In genomic region chr2:27835758-27836460, GRCm38 (mm10) we compare ENCODE assay signal across 8 mouse cellular contexts. TPM values are rescaled to one million over a fixed set of nuclear protein-coding genes. Genes with fewer than 3 reads are reported as not detected.
DNase-seq lines count a peak whose midpoint lies in the region; ATAC-seq and TF ChIP-seq lines count a peak whose summit lies in the region.

No protein-coding gene starts in this region.

- H3K9ac ChIP-seq in kidney, postnatal 0 days (ENCODE audit: low read depth, low read length) = no peak overlapping the region
- no peak overlapping the region for H3K9ac ChIP-seq in intestine, embryonic 14.5 days (ENCODE audit: low read length)

- 0 out of 2 replicates have a peak overlapping the region, but pooled peaks have one; percentile 3 for H3K27ac ChIP-seq in kidney, postnatal 0 days
- H3K27ac ChIP-seq in embryonic fibroblast, embryonic 13.5 days (ENCODE audit: insufficient read depth, low read length) = peak overlapping the region; percentile 97
- H3K27ac ChIP-seq in intestine, embryonic 14.5 days (ENCODE audit: low read depth) = peak overlapping the region; percentile 96

- no peaks in the 10 kb centered on the region for H3K36me3 ChIP-seq in kidney, postnatal 0 days (ENCODE audit: insufficient read depth, low read length)
- H3K36me3 ChIP-seq in intestine, embryonic 14.5 days (ENCODE audit: control insufficient read depth, insufficient read depth, low read length) = no peaks in the 10 kb centered on the region

- no peak overlapping the region for H3K4me2 ChIP-seq in kidney, postnatal 0 days (ENCODE audit: low read length)
- no peak overlapping the region for H3K4me2 ChIP-seq in intestine, embryonic 14.5 days (ENCODE audit: low read length)

- H3K9me3 ChIP-seq in kidney, postnatal 0 days (replicated peaks; ENCODE audit: low read length) = no peaks in the 10 kb centered on the region
- no peaks in the 10 kb centered on the region for H3K9me3 ChIP-seq in intestine, embryonic 14.5 days (ENCODE audit: control insufficient read depth, low read length)

- H3K4me3 ChIP-seq in kidney, postnatal 0 days (replicated peaks; ENCODE audit: low read depth, low read length) = no peak overlapping the region
- no peak overlapping the region for H3K4me3 ChIP-seq in embryonic fibroblast, embryonic 13.5 days (ENCODE audit: insufficient read depth, low read length)
- H3K4me3 ChIP-seq in intestine, embryonic 14.5 days (ENCODE audit: low read depth, low read length) = no peak overlapping the region

- 45% methylated on average over 10 of the region's 10 CpGs for WGBS in kidney, postnatal 0 days
- WGBS in intestine, embryonic 14.5 days = 21% methylated on average over 10 of the region's 10 CpGs

- TF ChIP-seq CTCF in kidney, postnatal 0 days (IDR thresholded peaks at IDR 0.05; ENCODE audit: low read depth) = no peak
- no peak for TF ChIP-seq CTCF in embryonic fibroblast, embryonic 13.5 days (IDR thresholded peaks at IDR 0.05; ENCODE audit: borderline replicate concordance, insufficient read depth, low read length)

- ATAC-seq in kidney, postnatal 0 days (replicated peaks; ENCODE audit: low FRiP score, low read depth) = no peak
- peak; percentile 87 for ATAC-seq in intestine, embryonic 14.5 days (replicated peaks; ENCODE audit: low FRiP score, low TSS enrichment, low read depth)

- H3K4me1 ChIP-seq in kidney, postnatal 0 days (replicated peaks; ENCODE audit: insufficient read depth, low read length) = no peaks in the 10 kb centered on the region
- H3K4me1 ChIP-seq in embryonic fibroblast, embryonic 13.5 days (ENCODE audit: control insufficient read depth, insufficient read depth, low read length) = peaks cover 26% of the 10 kb centered on the region
- peaks cover 19% of the 10 kb centered on the region for H3K4me1 ChIP-seq in intestine, embryonic 14.5 days (replicated peaks; ENCODE audit: control insufficient read depth, insufficient read depth, low read length)

- peak; percentile 50 for DNase-seq in kidney, postnatal 0 days (ENCODE audit: low spot score)
- no peak for DNase-seq in kidney, adult 18-20 months
- peak; percentile 68 for DNase-seq in intestine, embryonic 14.5 days (ENCODE audit: low spot score)
- DNase-seq in mesoderm, embryonic 11.5 days (ENCODE audit: low read depth, low spot score) = peak; percentile 63
- DNase-seq in telencephalon, adult 2 months (ENCODE audit: low read depth, low spot score) = peak; percentile 38
- DNase-seq in cerebellum, adult 11 months = no peak
- no peak for DNase-seq in c-Kit-positive CD71-positive TER-119-positive erythroid progenitor cells, embryonic 14.5 days (ENCODE audit: low spot score)

- no peaks in the 10 kb centered on the region for H3K27me3 ChIP-seq in kidney, postnatal 0 days (ENCODE audit: insufficient read depth, low read length)
- H3K27me3 ChIP-seq in intestine, embryonic 14.5 days (replicated peaks; ENCODE audit: control insufficient read depth, insufficient read depth, low read length) = no peaks in the 10 kb centered on the region

- TF ChIP-seq POLR2A in embryonic fibroblast, embryonic 13.5 days (IDR thresholded peaks at IDR 0.05; ENCODE audit: low read depth, low read length) = peak; percentile 43; the same call in 1 of the 2 replicates

RNA-seq across cellular contexts. Expression of gene Col5a1, which starts 50.3 kb away (rescaled TPM):
- polyA plus RNA-seq in kidney, postnatal 0 days (2015; fragmentation: Nextera tagmentation; extraction: Ambion mirVana) = 33.2 and 36.5 TPM in 2 replicates
- 997 and 1,013 TPM in 2 replicates for polyA plus RNA-seq in embryonic fibroblast, embryonic 13.5 days (2011; ENCODE audit: insufficient read length, low read depth, missing spikeins)
- 118 and 124 TPM in 2 replicates for polyA plus RNA-seq in intestine, embryonic 14.5 days (2014; fragmentation: Nextera tagmentation; extraction: Ambion mirVana)

Comparison
In these comparisons a context has a peak if more than half of its experiments do, and no peak if none do; other contexts are left out.
1. DNase-seq: peak in kidney, postnatal 0 days (single experiment), intestine, embryonic 14.5 days (single experiment), mesoderm, embryonic 11.5 days (single experiment) and telencephalon, adult 2 months (single experiment); none in kidney, adult 18-20 months (single experiment), cerebellum, adult 11 months (single experiment) and c-Kit-positive CD71-positive TER-119-positive erythroid progenitor cells, embryonic 14.5 days (single experiment).
2. H3K27ac ChIP-seq: peak in every context shown above with its lines; median percentile 97 in embryonic fibroblast, embryonic 13.5 days; 96 in intestine, embryonic 14.5 days; 3 in kidney, postnatal 0 days.